Mouse (Mus musculus) olfactory bulb, adult 2 months (tissue): ENCODE measurements around the gene Hs6st2.

Experiments
- CTCF ChIP-seq: fragments of 200-500 bp; IDR thresholded peaks from 2 replicates; pipeline ENCODE4 v1.5.1; 2012; ENCODE audit warnings: low read depth, mild to moderate bottlenecking, low read length, moderate library complexity; ENCODE audit not compliant: insufficient read depth
- POLR2A ChIP-seq: fragments of 200-500 bp; IDR thresholded peaks from 2 replicates; pipeline ENCODE4 v1.6.1; 2012; ENCODE audit warnings: mild to moderate bottlenecking, low read depth, low read length, moderate library complexity; ENCODE audit not compliant: insufficient read depth

DNA sequence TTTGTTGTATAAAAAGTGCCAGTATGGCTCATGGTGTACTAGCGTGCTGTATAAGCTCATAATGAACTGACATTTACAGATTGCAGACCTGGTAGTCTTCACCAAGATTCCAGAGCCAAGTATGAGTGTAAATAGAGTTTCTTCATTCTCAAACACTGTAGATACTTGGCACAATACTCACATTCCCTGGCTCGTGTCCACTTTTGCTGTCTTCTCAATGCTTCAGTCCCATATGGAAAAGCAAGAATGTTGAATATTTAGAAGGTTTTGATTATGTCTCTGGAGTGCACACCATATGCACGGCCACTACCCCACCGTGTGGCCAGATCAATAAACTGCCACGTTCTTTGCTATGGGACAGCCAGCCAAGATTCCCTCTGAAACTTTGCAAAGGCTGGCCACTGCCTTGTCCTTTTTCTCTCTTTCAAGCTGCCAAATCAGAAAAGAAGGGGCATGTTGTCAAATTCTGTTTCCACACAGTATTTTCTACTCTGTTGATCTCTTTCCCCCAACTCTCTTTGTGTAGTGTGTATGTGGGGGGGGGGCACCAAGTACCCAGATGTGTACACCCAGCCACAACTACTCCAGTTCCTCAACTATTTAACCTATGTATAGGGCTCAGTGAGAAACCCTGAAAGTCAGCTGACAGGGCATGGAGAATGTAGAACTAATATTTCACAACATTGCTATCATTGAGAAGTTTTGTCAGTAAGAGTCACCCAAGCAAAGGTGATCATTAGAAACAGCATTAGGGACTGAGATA, 309.0 kb downstream of the Hs6st2 start:
- TF ChIP-seq CTCF = no peak
- TF ChIP-seq POLR2A = no peak
